Mouse (Mus musculus) myocyte (in vitro differentiated cells): Measurements from ENCODE around the gene Mbnl2. TPM values are rescaled to one million over a fixed set of nuclear protein-coding genes. Genes with fewer than 3 reads are reported as not detected.

Experiments
- H3K27me3 ChIP-seq: one replicate; pipeline ENCODE4 v1.6.1; 2011; ENCODE audit not compliant: control insufficient read depth, insufficient read depth, insufficient read length
- H3K36me3 ChIP-seq: one replicate; pipeline ENCODE4 v1.6.1; 2011; ENCODE audit not compliant: control insufficient read depth, insufficient read depth
- H3K4me2 ChIP-seq: one replicate; pipeline ENCODE4 v1.6.1; 2011; ENCODE audit warnings: low read depth, control low read depth
- H3K4me3 ChIP-seq: one replicate; pipeline ENCODE4 v1.5.1; 2011; ENCODE audit warnings: mild to moderate bottlenecking, control low read depth, moderate library complexity
- H3K79me2 ChIP-seq: one replicate; pipeline ENCODE4 v1.6.1; 2011; ENCODE audit not compliant: control insufficient read depth, insufficient read depth
- H3ac ChIP-seq: one replicate; pipeline ENCODE4 v1.6.1; 2011; ENCODE audit not compliant: control insufficient read depth, insufficient read length
- CEBPB ChIP-seq: IDR thresholded peaks from 2 replicates; pipeline ENCODE4 v1.6.1; 2011; ENCODE audit warnings: mild to moderate bottlenecking, moderate library complexity; ENCODE audit not compliant: poor library complexity, insufficient read depth, severe bottlenecking
- E2F4 ChIP-seq: IDR thresholded peaks from one replicate; pipeline ENCODE4 v1.6.1; 2011; ENCODE audit warnings: mild to moderate bottlenecking, control low read depth, moderate library complexity; ENCODE audit not compliant: insufficient read depth
- MAX ChIP-seq: IDR thresholded peaks from one replicate; pipeline ENCODE4 v1.6.1; 2011; ENCODE audit warnings: low read depth, mild to moderate bottlenecking, control low read depth
- MYOD1 ChIP-seq, 3 experiments: IDR thresholded peaks; one replicate each; pipeline ENCODE4 v1.6.1; 2011; ENCODE audit warnings: control low read depth in 2 of 3, low read depth in 2 of 3, mild to moderate bottlenecking in 2 of 3, moderate library complexity in 1 of 3; ENCODE audit not compliant: insufficient read length in 2 of 3, control insufficient read depth in 1 of 3
- MYOG ChIP-seq, 3 experiments: IDR thresholded peaks; one replicate each; pipeline ENCODE4 v1.6.1; 2011; ENCODE audit warnings: control low read depth in 2 of 3, low read depth in 2 of 3, mild to moderate bottlenecking in 2 of 3; ENCODE audit not compliant: insufficient read length in 2 of 3, control insufficient read depth in 1 of 3, insufficient read depth in 1 of 3
- POLR2A ChIP-seq: IDR thresholded peaks from one replicate; pipeline ENCODE4 v1.6.1; 2011; ENCODE audit warnings: low read depth, mild to moderate bottlenecking, control low read depth, moderate library complexity; ENCODE audit not compliant: insufficient read length
- POLR2AphosphoS2 ChIP-seq: IDR thresholded peaks from one replicate; pipeline ENCODE4 v1.6.1; 2011; ENCODE audit warnings: low read depth, control low read depth; ENCODE audit not compliant: insufficient read length
- REST ChIP-seq: IDR thresholded peaks from one replicate; pipeline ENCODE4 v1.6.1; 2011; ENCODE audit warnings: mild to moderate bottlenecking, control low read depth, moderate library complexity; ENCODE audit not compliant: insufficient read depth, insufficient read length
- SRF ChIP-seq: IDR thresholded peaks from one replicate; pipeline ENCODE4 v1.6.1; 2011; ENCODE audit warnings: low read depth; ENCODE audit not compliant: control insufficient read depth, insufficient read length
- TCF12 ChIP-seq: IDR thresholded peaks from one replicate; pipeline ENCODE4 v1.6.1; 2011; ENCODE audit warnings: mild to moderate bottlenecking, control low read depth; ENCODE audit not compliant: poor library complexity, insufficient read depth, severe bottlenecking
- TCF3 ChIP-seq: IDR thresholded peaks from one replicate; pipeline ENCODE4 v1.6.1; 2011; ENCODE audit warnings: low read depth, control low read depth; ENCODE audit not compliant: insufficient read length
- USF1 ChIP-seq: IDR thresholded peaks from one replicate; pipeline ENCODE4 v1.6.1; 2011; ENCODE audit warnings: low read depth, mild to moderate bottlenecking, control low read depth, moderate library complexity
- polyA plus RNA-seq: library from polyadenylated mRNA; unstranded; fragments of >200 nt; fragmentation: generic; extraction: Trizol; gene quantifications from one replicate; pipeline ENCODE4 v1.2.1, GENCODE M21; 2012; ENCODE audit warnings: missing spikeins

Gene Mbnl2
- polyA plus RNA-seq, 1 experiment: 38.5 TPM

DNA sequence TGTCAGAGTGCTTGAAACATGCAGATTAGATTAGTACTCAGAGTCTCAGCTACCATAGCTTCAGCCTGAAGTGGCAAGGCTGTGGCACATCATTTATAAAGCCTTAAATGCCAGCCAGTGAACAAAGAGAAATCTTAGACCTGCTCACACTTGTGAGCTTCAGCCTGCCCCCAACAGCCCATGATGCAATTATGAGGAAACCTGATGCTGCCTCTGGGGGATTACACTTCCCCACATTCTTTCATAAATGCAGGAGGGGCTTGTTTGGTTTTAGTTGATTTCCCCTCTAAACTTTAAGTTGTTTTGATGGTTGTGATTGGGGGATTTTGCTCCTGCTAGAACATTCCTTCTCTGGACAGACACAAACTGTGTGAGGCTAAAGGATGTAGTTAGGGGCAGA is 4.7 kb downstream of the Mbnl2 start:
- Histone ChIP-seq H3ac (no peak overlapping the region), H3K79me2 (peaks cover 96% of the 10 kb centered on the region), H3K36me3 (peaks cover 7% of the 10 kb centered on the region), H3K4me3 (no peak overlapping the region), H3K27me3 (no peaks in the 10 kb centered on the region), H3K4me2 (peak overlapping the region; percentile 95)
- TF ChIP-seq CEBPB: peak; percentile 98
- TF ChIP-seq SRF: no peak
- TF ChIP-seq POLR2AphosphoS2: peak; percentile 34
- peak; percentile 45 for TF ChIP-seq POLR2A

DNA sequence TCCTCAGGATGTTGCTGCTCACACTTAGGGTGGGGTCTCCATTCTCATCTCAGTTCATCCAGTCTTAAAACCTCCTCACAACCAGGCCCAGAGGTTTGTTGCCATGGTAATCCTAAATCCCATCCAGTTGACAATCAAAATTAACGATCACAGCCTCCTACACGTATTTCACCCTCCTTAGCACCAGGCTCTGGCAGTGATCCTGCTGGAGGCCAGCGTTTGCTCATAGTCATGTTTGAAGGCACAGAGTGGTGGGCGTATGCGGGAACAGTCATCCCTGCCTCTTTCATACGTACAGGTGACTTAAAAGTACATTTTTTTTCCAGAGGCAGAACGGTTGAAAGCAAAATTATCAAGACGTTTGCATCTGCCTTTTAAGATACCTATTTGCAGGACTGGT is 8.3 kb downstream of the Mbnl2 start:
- Histone ChIP-seq H3K27me3 (no peaks in the 10 kb centered on the region), H3ac (no peak overlapping the region), H3K4me2 (no peak overlapping the region), H3K4me3 (no peak overlapping the region), H3K79me2 (peaks cover 96% of the 10 kb centered on the region), H3K36me3 (peaks cover 13% of the 10 kb centered on the region)
- TF ChIP-seq TCF3 (no peak), MYOD1 (IDR thresholded peaks at IDR 0.05; ENCODE audit: control insufficient read depth in 1 of 3, insufficient read length in 2 of 3, low read depth in 2 of 3) (no peak), USF1 (no peak), MAX (no peak), CEBPB (no peak), MYOG (IDR thresholded peaks at IDR 0.05; ENCODE audit: control insufficient read depth in 1 of 3, insufficient read depth in 1 of 3, insufficient read length in 2 of 3, low read depth in 2 of 3) (no peak)

DNA sequence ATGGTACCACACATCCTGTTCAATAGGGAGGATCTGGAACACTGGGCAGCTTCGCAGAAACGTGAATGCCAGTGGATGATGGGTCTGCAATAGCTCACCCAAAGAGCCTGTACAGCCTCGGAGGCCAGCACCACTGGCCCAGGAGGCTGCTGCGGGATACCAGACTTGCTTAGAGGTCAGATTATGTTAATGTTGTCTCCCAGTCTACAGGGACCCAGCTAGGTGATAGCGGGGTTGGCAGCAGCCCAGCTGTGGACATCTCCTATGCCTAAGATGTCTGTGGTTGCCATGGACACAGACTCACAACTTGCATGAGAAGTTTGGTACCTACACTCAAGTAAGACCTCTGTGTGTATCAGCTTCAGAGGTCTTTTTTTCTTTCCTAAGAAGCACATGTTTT is 9.0 kb downstream of the Mbnl2 start:
- Histone ChIP-seq H3K79me2 (peaks cover 92% of the 10 kb centered on the region), H3K4me3 (no peak overlapping the region), H3K4me2 (no peak overlapping the region), H3K27me3 (no peaks in the 10 kb centered on the region), H3K36me3 (peaks cover 15% of the 10 kb centered on the region), H3ac (no peak overlapping the region)
- TF ChIP-seq MYOG (IDR thresholded peaks at IDR 0.05; ENCODE audit: control insufficient read depth in 1 of 3, insufficient read depth in 1 of 3, insufficient read length in 2 of 3, low read depth in 2 of 3): no peak
- TF ChIP-seq POLR2AphosphoS2: peak; percentile 18

DNA sequence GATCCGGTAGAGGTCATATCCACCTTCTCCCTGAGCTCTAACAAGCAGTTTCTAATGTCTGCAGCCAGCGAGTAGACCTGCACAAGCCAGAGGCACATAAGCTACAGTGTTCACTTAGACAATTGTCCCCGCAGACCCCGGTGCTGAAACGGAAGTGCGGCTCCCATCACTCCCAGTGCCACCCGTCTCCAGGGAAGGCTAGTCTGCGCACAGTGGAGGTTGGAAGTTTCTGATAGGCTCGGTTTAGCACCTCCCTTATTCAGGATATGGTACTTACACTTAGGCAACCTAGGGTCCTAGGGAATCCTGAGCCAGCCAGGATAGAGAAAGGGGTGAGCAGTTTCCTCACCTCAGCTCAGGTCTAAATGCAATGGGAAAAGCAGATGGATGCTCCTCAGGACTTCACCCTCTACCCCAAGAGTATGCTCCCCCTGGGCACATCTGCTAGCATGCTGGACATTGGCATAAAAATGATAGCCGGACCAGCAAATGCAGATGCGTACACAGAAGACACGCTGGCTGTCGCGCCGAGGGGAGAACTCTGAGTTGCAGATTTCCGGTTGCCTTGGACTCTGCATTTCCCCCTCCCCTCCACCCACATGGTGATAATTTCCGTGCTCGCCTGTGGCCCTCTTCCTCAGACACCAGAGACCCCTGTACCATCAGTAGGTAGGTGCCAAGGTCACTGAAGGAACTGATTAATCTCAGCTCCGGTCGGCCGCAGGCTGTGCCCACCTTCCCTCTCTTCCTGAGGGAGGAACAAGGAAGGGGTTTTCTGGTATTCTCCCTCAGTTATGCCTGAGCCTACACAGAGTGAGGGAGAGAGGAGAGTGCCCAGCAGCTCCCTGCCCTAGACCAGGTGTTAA is 11.9 kb downstream of the Mbnl2 start:
- H3K79me2 ChIP-seq: peaks cover 88% of the 10 kb centered on the region
- no peak overlapping the region for H3K4me3 ChIP-seq
- TF ChIP-seq REST (no peak), MYOD1 (IDR thresholded peaks at IDR 0.05; ENCODE audit: control insufficient read depth in 1 of 3, insufficient read length in 2 of 3, low read depth in 2 of 3) (no peak), POLR2A (no peak), E2F4 (no peak), MAX (no peak), TCF3 (no peak), USF1 (no peak), CEBPB (no peak), SRF (no peak), MYOG (IDR thresholded peaks at IDR 0.05; ENCODE audit: control insufficient read depth in 1 of 3, insufficient read depth in 1 of 3, insufficient read length in 2 of 3, low read depth in 2 of 3) (no peak), POLR2AphosphoS2 (no peak), TCF12 (no peak)
- no peaks in the 10 kb centered on the region for H3K27me3 ChIP-seq
- H3ac ChIP-seq: no peak overlapping the region
- no peak overlapping the region for H3K4me2 ChIP-seq
- peaks cover 15% of the 10 kb centered on the region for H3K36me3 ChIP-seq

GRCm38 (mm10) chr14:120287987-120288275 is 12.5 kb downstream of the Mbnl2 start:
- H3K79me2 ChIP-seq: peaks cover 83% of the 10 kb centered on the region
- no peaks in the 10 kb centered on the region for H3K27me3 ChIP-seq
- no peak overlapping the region for H3ac ChIP-seq
- no peak overlapping the region for H3K4me2 ChIP-seq
- TF ChIP-seq MYOG (IDR thresholded peaks at IDR 0.05; ENCODE audit: control insufficient read depth in 1 of 3, insufficient read depth in 1 of 3, insufficient read length in 2 of 3, low read depth in 2 of 3) (no peak), TCF3 (no peak), POLR2A (no peak), E2F4 (no peak), SRF (no peak), MAX (no peak), USF1 (no peak), MYOD1 (IDR thresholded peaks at IDR 0.05; ENCODE audit: control insufficient read depth in 1 of 3, insufficient read length in 2 of 3, low read depth in 2 of 3) (no peak), REST (no peak), POLR2AphosphoS2 (no peak), CEBPB (no peak)
- peaks cover 15% of the 10 kb centered on the region for H3K36me3 ChIP-seq
- H3K4me3 ChIP-seq: no peak overlapping the region
